Mouse (Mus musculus) kidney, adult 2 months (tissue): ENCODE results near the gene Pigb. TPM values are rescaled to one million over a fixed set of nuclear protein-coding genes. Genes with fewer than 3 reads are reported as not detected.

Experiments
- DNase-seq: peaks from one replicate; pipeline ENCODE4 v3.0.0; 2021
- H3K27ac ChIP-seq: fragments of 200-500 bp; 2 replicates; pipeline ENCODE4 v1.5.1; 2012; ENCODE audit warnings: low read depth, low read length, control low read depth, inconsistent platforms; ENCODE audit not compliant: insufficient read depth
- H3K27me3 ChIP-seq: fragments of 200-500 bp; replicated peaks from 2 replicates; pipeline ENCODE4 v1.6.1; 2012; ENCODE audit warnings: mild to moderate bottlenecking, moderate library complexity, low read length, inconsistent platforms; ENCODE audit not compliant: control insufficient read depth, insufficient read depth
- H3K36me3 ChIP-seq: fragments of 200-500 bp; 2 replicates; pipeline ENCODE4 v1.6.1; 2012; ENCODE audit warnings: mild to moderate bottlenecking, moderate library complexity, low read length, inconsistent platforms; ENCODE audit not compliant: control insufficient read depth, insufficient read depth
- H3K4me1 ChIP-seq: fragments of 200-500 bp; 2 replicates; pipeline ENCODE4 v1.6.1; 2011; ENCODE audit warnings: low read length; ENCODE audit not compliant: control insufficient read depth, insufficient read depth
- H3K4me3 ChIP-seq: fragments of 200-500 bp; 2 replicates; pipeline ENCODE4 v1.5.1; 2011; ENCODE audit warnings: mild to moderate bottlenecking, low read depth, low read length, control low read depth; ENCODE audit not compliant: insufficient read depth
- CTCF ChIP-seq: fragments of 200-500 bp; conservative IDR thresholded peaks from 2 replicates; pipeline ENCODE4 v1.5.1; 2011; ENCODE audit warnings: low read depth, mild to moderate bottlenecking, control low read depth, low read length, moderate library complexity, mixed read lengths; ENCODE audit not compliant: insufficient read depth, insufficient read length
- POLR2A ChIP-seq: fragments of 200-500 bp; IDR thresholded peaks from one replicate; pipeline ENCODE4 v1.6.1; 2011; ENCODE audit warnings: low read depth, low read length, control low read depth
- WGBS: fragments of 180-500 bp; shearing (Covaris S2); methylation state at CpG from one replicate; pipeline ENCODE4 v1.1.7; 2018; 5-methylcytosine and 5-hydroxymethylcytosine counted together
- polyA plus RNA-seq: library from polyadenylated mRNA; depleted of rRNA; stranded (reverse); fragments of >200 nt; gene quantifications from 2 replicates; pipeline ENCODE4 v1.2.3, GENCODE M21; 2012

Gene Pigb
- polyA plus RNA-seq, 1 experiment = 10.7 TPM

DNA sequence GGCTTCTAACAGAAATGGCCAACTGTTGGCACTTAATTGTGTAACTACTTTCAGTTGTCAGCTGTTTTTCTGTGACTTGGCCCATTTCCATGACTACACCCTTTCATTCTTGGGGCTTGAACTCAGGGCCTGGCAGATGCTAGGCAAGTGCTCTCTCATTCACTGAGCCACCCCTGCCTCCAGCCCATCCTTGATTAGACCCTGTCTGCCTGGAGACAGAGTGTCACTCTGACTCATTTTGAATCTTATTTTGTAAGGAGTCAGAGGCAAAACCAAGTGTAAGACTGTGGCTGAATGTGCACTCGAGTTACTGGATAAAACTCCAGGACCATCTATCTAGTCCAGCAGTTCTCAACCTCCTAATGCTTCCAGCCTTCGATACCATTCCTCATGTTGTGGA is 7.7 kb upstream of the Pigb start:
- Histone ChIP-seq H3K4me1 (no peaks in the 10 kb centered on the region), H3K27me3 (no peaks in the 10 kb centered on the region), H3K27ac (no peak overlapping the region), H3K36me3 (no peaks in the 10 kb centered on the region), H3K4me3 (no peak overlapping the region)
- WGBS = 90% methylated on average over 2 of the region's 2 CpGs
- TF ChIP-seq CTCF = no peak
- TF ChIP-seq POLR2A = no peak
- DNase-seq = no peak

DNA sequence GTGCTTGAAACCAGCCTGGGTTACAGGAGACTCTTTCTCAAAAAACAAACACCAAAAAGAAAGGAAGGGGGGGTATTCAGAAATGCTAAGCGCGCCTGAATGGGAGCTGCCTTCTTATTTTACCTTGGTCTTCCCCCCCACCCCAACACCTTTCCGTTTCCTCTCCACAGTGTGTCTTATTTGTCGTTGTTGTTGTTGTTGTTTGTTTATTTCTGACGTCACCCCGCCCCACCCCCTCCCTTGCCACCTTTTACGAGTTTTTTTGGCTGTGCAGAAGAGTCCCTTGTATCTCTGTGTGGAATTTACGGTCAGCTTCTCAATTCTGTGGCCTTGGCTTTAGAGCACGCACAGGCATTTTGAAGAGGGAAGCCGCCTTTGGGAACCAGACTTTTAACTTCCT is 5.5 kb upstream of the Pigb start:
- Histone ChIP-seq H3K27me3 (no peaks in the 10 kb centered on the region), H3K36me3 (no peaks in the 10 kb centered on the region), H3K27ac (no peak overlapping the region), H3K4me1 (no peaks in the 10 kb centered on the region), H3K4me3 (no peak overlapping the region)
- 79% methylated on average over 10 of the region's 10 CpGs for WGBS
- no peak for DNase-seq
- TF ChIP-seq CTCF (no peak), POLR2A (no peak)

DNA sequence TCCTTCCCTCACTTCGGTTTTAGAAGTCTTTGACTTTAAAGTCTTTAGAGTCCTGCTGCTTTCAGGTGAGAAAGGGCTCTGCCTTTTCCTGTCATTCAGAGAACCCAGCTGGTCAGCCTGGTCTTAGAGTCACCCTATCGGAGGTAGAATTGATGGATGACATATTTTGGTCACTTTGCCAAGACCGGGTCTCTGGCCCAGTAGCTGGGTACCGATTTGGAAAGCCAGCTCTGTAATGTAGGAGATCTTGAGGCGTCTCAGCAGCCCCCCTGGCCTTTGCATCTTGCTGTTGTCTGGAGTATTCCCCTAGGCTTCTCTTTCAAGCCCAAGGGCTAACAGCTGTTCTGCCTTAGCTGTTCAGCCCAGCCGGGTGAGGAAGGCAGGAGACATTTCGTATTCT is 5.0 kb upstream of the Pigb start:
- Histone ChIP-seq H3K4me1 (peaks cover under 1% of the 10 kb centered on the region; the same call in 1 of the 2 replicates), H3K27me3 (no peaks in the 10 kb centered on the region), H3K27ac (peak overlapping the region; percentile 13; the same call in 1 of the 2 replicates), H3K36me3 (no peaks in the 10 kb centered on the region), H3K4me3 (peak overlapping the region; percentile 63)
- WGBS = 12% methylated on average over 7 of the region's 7 CpGs
- no peak for DNase-seq
- no peak for TF ChIP-seq CTCF
- no peak for TF ChIP-seq POLR2A

DNA sequence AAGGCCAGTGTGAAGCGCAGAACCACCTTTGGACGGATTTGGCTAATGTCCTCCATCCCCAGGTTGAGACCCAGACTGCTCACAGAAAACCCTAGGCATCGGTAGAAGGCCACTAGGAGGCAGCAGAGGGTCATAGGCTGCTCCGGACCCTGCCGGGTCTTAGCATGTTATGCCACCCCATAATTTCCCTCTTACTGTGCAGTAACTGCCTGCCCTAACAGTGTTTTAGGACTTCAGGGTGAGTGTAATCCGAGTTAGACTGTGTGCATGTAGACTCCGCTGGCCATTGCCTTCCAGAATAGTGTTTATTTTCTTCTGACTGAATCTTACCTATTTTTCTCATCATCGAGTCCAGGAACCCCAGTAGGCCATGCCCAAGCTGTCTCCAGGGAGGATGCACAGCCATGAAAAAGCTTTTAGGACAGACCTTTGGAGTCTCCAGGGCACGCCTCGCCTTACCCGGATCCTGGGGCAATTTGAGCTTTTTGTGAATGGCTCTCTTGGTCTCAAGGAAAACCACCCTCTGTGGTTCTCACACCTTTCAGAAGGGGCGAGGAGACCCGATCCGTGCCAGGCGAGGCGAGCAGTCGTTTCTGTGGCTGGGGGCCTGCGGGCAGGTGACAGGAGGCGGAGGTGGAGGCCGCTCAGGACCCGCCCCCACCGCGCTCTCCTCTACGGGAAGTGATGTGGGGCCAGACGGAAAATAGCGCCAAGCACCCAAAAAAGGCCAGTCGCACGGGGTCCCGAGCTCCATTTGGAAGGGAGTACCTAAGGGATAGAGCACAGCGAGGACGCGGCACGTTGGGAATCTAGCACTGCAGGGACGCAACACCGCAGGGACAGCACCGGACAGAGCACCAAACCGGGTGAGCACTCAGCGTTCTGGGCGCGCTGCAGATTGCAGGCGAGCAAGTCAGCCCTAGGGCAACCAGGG is 4.2 kb upstream of the Pigb start, which contains the start of gene Rab27a:
TSS of gene Rab27a (plus strand) at position 709 of the 934 bp plus-strand sequence.
- DNase-seq = peak; percentile 91
- 1% methylated on average over 41 of the region's 41 CpGs for WGBS
- Histone ChIP-seq H3K4me1 (peaks cover 3% of the 10 kb centered on the region; the same call in 1 of the 2 replicates), H3K27me3 (no peaks in the 10 kb centered on the region), H3K36me3 (no peaks in the 10 kb centered on the region), H3K4me3 (peak within 1 kb of the TSS; percentile 63), H3K27ac (peak within 1 kb of the TSS; percentile 14)
- peak; percentile 93 for TF ChIP-seq CTCF
- no peak for TF ChIP-seq POLR2A

DNA sequence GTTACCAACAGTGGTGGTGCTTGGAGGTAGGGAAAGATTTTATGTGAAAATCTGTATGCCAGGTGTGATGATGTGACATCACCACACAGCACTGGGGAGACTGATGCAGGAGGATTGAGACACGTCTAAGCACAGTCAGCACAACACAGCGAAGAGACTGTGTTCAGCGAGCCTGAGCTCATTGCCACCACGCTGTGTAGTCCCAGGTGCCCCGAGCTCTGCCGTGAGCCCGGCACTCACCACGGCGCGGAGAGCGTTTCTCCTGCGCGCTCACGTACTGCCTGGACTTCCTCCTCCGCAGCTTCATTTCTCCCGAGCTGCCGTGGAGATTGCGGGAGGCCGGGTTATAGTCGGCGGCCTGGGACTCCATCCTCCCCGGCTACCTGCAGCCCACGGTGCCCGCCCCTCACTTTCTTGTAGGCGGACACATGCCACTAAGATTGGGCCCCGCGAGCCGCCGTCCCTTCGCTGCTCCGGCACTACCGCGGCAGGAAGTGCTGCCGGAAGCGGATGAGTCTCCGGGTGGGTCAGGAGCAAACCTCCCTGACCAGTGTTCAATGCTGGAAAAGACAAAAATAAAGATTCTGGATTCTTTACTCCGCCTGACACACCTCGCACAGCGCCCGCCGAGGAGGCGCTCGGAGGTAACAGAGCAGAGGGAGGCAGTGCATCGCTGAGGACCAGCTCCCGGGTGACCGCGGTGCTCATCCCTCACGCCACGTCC is 794 bp downstream of the Pigb start:
- DNase-seq = peak; percentile 97
- Histone ChIP-seq H3K4me3 (peak overlapping the region; percentile 97), H3K4me1 (peaks cover 3% of the 10 kb centered on the region; the same call in 1 of the 2 replicates), H3K36me3 (no peaks in the 10 kb centered on the region), H3K27ac (peak overlapping the region; percentile 72), H3K27me3 (no peaks in the 10 kb centered on the region)
- TF ChIP-seq CTCF = no peak
- TF ChIP-seq POLR2A = peak; percentile 34
- WGBS = 1% methylated on average over 49 of the region's 49 CpGs

DNA sequence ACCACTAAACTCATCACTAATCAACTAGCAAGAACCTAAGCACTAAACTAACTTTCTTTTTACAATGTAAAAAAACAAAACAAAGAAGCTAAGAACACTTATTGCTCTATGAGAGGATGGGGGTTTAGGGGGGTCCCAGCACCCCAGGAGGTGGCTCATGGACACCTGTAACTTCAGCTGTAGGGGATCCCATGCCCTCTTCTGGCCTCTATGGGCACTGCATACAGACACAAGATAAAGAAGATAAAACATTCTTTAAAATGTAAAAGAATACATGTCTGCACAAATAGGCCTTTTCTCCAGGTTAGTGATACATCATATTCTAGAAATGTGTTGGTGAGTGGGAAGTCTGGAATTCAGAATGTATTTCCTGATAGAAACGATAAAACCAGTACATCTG is 6.8 kb downstream of the Pigb start:
- DNase-seq = no peak
- no peaks in the 10 kb centered on the region for H3K27me3 ChIP-seq
- H3K27ac ChIP-seq = no peak overlapping the region
- 95% methylated on average over 1 of the region's 1 CpGs for WGBS
- no peak overlapping the region for H3K4me3 ChIP-seq
- TF ChIP-seq POLR2A (no peak), CTCF (no peak)
- no peaks in the 10 kb centered on the region for H3K36me3 ChIP-seq
- no peaks in the 10 kb centered on the region for H3K4me1 ChIP-seq

DNA sequence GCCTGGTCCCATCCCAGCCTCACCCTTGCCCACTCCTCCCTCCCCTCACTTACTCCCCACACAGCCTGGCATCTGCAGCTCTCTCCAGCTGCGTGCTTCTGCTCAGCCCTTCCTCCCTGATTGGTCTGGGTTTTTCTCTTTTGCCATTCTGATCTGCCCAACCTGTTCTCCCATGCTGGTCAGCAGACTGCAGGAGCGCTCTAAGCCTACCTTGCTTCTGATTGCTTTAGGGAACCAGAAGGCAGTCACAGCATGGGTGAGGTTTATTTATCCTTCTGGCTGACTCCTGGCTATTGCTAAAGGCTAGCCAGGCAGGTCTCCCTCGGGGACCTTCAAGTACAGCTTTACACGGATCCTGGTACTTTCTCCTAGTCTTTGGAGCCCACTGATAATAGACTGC is 8.8 kb downstream of the Pigb start:
- WGBS = 74% methylated on average over 4 of the region's 4 CpGs
- Histone ChIP-seq H3K36me3 (peaks cover 2% of the 10 kb centered on the region; the same call in 1 of the 2 replicates), H3K4me3 (no peak overlapping the region), H3K27me3 (no peaks in the 10 kb centered on the region), H3K4me1 (no peaks in the 10 kb centered on the region), H3K27ac (no peak overlapping the region)
- no peak for DNase-seq
- no peak for TF ChIP-seq CTCF
- TF ChIP-seq POLR2A = no peak
